Mouse (Mus musculus) small intestine, adult 2 months (tissue): ENCODE measurements around the gene Dvl2.

Source experiments
- CTCF ChIP-seq: fragments of 200-500 bp; IDR thresholded peaks from 2 replicates; pipeline ENCODE4 v1.5.1; 2012; ENCODE audit warnings: low read depth, mild to moderate bottlenecking, control low read depth, inconsistent platforms, low read length, moderate library complexity, mixed read lengths; ENCODE audit not compliant: insufficient replicate concordance, insufficient read length; ENCODE audit errors: extremely low read depth
- POLR2A ChIP-seq: fragments of 200-500 bp; IDR thresholded peaks from 2 replicates; pipeline ENCODE4 v1.6.1; 2012; ENCODE audit warnings: low read depth, mild to moderate bottlenecking, control low read depth, inconsistent platforms, low read length, moderate library complexity

GRCm38 (mm10) chr11:70043665-70044064, 43.3 kb downstream of the Dvl2 start:
- no peak for TF ChIP-seq CTCF
- TF ChIP-seq POLR2A = no peak
